Mouse (Mus musculus) testis, adult 2 months (tissue): ENCODE results near the gene Zc3h18. TPM values are rescaled to one million over a fixed set of nuclear protein-coding genes. Genes with fewer than 3 reads are reported as not detected.
A peak's percentile ranks its signal among the peaks of the same experiment; 100 is the strongest.

ENCODE experiments used
- H3K27ac ChIP-seq: fragments of 200-500 bp; 2 replicates; pipeline ENCODE4 v1.5.1; 2012; ENCODE audit warnings: low read depth, low read length; ENCODE audit not compliant: control insufficient read depth, insufficient read depth
- H3K27me3 ChIP-seq: fragments of 200-500 bp; 2 replicates; pipeline ENCODE4 v1.6.1; 2012; ENCODE audit warnings: mild to moderate bottlenecking, low read length, moderate library complexity; ENCODE audit not compliant: control insufficient read depth, insufficient read depth
- H3K36me3 ChIP-seq: fragments of 200-500 bp; 2 replicates; pipeline ENCODE4 v1.6.1; 2012; ENCODE audit warnings: mild to moderate bottlenecking, low read length; ENCODE audit not compliant: control insufficient read depth, insufficient read depth
- H3K4me1 ChIP-seq: fragments of 200-500 bp; 2 replicates; pipeline ENCODE4 v1.6.1; 2012; ENCODE audit warnings: low read length; ENCODE audit not compliant: control insufficient read depth, insufficient read depth
- H3K4me3 ChIP-seq: fragments of 200-500 bp; 2 replicates; pipeline ENCODE4 v1.5.1; 2012; ENCODE audit warnings: low read depth, mild to moderate bottlenecking, low read length, moderate library complexity, mixed read lengths; ENCODE audit not compliant: control insufficient read depth
- CTCF ChIP-seq: fragments of 200-500 bp; IDR thresholded peaks from 2 replicates; pipeline ENCODE4 v1.5.1; 2012; ENCODE audit warnings: low read depth, mild to moderate bottlenecking, inconsistent platforms, low read length, moderate library complexity; ENCODE audit not compliant: control insufficient read depth, insufficient read depth, insufficient replicate concordance
- POLR2A ChIP-seq: fragments of 200-500 bp; IDR thresholded peaks from 2 replicates; pipeline ENCODE4 v1.6.1; 2012; ENCODE audit warnings: low read depth, mild to moderate bottlenecking, inconsistent platforms, low read length, moderate library complexity; ENCODE audit not compliant: control insufficient read depth
- polyA plus RNA-seq: library from polyadenylated mRNA; depleted of rRNA; stranded (reverse); fragments of >200 nt; gene quantifications from 2 replicates; pipeline ENCODE4 v1.2.3, GENCODE M21; 2012

Zc3h18 gene
- polyA plus RNA-seq, 1 experiment, result 19.6 TPM

DNA sequence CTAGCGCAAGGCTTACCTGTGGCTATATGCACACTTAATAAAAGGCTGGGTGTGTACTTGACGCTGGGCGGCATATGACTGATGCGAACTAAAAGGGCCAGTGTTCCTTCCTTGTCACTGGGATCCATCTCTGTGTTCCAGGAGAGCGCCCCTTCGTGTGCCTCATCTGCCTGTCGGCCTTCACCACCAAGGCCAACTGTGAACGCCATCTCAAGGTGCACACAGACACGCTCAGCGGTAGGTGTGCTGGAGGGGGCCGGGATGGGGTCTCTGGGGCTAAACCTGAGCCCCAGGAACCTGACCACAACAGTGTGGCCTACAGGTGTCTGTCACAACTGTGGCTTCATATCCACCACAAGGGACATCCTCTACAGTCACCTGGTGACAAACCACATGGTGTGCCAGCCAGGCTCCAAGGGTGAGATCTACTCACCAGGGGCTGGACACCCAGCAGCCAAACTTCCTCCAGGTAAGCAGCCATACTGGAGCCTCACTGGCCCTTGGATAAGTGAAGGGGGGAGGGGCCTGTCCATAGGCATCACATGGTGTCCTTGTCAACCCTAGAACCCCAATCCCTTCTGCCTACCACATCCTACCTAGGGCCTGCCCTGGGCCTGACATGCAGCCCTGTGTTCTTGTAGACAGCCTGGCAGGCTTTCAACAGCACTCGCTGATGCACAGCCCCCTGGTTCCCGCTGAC, 41.5 kb upstream of the Zc3h18 start:
- no peaks in the 10 kb centered on the region for H3K36me3 ChIP-seq
- H3K27ac ChIP-seq, result no peak overlapping the region
- no peaks in the 10 kb centered on the region for H3K27me3 ChIP-seq
- TF ChIP-seq CTCF, result no peak
- no peak for TF ChIP-seq POLR2A
- H3K4me3 ChIP-seq, result no peak overlapping the region
- H3K4me1 ChIP-seq, result peaks cover 27% of the 10 kb centered on the region

DNA sequence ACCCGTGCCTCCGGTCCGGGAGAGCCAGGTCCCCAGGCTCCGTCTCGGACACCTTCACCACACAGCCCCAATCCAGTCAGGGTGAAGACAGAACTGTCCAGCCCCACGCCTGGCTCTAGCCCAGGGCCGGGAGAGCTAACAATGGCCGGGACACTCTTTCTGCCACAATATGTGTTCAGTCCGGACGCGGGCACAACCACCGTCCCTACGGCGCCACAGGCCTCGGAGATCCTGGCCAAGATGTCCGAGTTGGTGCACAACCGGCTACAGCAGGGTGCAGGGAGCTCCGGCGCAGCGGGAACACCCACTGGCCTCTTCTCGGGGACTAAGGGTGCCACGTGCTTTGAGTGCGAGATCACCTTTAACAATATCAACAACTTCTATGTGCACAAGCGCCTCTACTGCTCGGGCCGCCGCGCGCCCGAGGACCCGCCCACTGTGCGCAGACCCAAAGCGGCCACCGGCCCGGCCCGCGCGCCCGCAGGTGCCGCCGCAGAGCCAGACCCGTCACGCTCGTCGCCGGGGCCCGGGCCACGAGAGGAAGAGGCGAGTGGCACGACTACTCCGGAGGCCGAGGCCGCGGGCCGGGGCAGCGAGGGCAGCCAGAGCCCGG, 40.7 kb upstream of the Zc3h18 start:
- Histone ChIP-seq H3K4me1 (peaks cover 27% of the 10 kb centered on the region), H3K4me3 (peak overlapping the region; percentile 70), H3K27ac (no peak overlapping the region), H3K36me3 (no peaks in the 10 kb centered on the region), H3K27me3 (no peaks in the 10 kb centered on the region)
- TF ChIP-seq POLR2A (no peak), CTCF (no peak)

DNA sequence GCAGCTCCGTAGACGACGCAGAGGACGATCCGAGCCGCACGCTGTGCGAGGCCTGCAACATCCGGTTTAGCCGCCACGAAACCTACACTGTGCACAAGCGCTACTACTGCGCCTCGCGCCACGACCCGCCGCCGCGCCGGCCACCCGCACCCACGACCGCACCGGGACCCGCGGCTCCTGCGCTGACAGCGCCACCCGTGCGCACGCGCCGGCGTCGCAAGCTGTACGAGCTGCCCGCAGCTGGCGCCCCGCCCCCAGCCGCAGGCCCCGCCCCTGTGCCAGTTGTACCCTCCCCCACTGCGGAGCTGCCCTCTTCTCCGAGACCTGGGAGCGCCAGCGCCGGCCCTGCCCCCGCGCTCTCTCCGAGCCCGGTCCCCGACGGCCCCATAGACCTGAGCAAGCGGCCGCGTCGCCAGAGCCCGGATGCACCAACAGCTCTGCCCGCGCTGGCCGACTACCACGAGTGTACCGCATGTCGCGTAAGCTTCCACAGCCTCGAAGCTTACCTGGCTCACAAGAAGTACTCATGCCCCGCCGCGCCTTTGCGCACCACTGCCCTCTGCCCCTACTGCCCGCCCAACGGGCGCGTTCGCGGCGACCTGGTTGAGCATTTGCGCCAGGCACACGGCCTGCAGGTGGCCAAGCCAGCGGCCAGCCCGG, 40.0 kb upstream of the Zc3h18 start:
- Histone ChIP-seq H3K36me3 (no peaks in the 10 kb centered on the region), H3K4me3 (peak overlapping the region; percentile 70), H3K27ac (no peak overlapping the region), H3K27me3 (no peaks in the 10 kb centered on the region), H3K4me1 (peaks cover 27% of the 10 kb centered on the region)
- TF ChIP-seq POLR2A, result no peak

DNA sequence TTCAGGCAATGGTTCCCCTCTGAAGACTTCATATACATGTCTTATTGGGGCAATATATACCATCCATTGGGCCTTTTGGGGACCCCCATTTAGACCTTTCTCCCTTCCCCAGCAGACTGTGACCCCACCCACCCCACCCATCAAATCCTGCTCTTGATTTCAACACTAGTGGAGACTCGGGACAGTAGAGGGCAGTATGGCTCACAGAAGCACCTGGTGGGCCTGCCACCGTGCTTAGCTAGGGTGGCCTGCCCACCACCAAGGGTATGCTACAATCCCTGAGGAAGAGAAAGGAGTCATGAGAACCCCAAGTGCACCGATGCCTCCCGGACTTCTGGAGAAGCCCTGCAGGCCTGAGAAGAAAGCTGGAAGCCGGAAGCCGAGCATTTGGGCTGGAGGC, 37.6 kb upstream of the Zc3h18 start:
- no peak for TF ChIP-seq CTCF
- no peak for TF ChIP-seq POLR2A
- no peak overlapping the region for H3K4me3 ChIP-seq
- no peaks in the 10 kb centered on the region for H3K27me3 ChIP-seq

DNA sequence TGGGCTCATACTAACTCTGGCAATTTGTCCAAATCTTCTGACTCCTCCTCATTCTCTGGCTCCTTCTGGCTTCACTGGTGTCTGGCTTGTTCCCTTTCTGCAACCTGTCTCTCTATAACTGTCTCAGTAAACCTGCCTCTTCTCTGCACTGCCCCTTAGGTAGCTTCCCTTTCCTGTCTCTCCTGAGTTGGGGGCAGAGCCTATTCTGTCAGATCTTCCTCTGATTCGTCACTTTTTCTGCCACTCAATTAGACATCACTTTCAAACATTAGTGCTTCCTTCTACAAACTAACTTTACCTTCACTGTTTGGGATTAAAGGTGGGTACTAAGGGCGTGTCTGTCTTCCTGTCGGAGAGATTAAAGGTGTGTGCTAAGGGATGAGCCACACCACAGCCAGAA, 35.6 kb upstream of the Zc3h18 start:
- Histone ChIP-seq H3K27ac (no peak overlapping the region), H3K4me1 (peaks cover 19% of the 10 kb centered on the region), H3K36me3 (no peaks in the 10 kb centered on the region), H3K4me3 (no peak overlapping the region), H3K27me3 (no peaks in the 10 kb centered on the region)
- TF ChIP-seq POLR2A (no peak), CTCF (no peak)

More for the DNA sequence above, 37.6 kb upstream of the Zc3h18 start:
- no peak overlapping the region for H3K27ac ChIP-seq
- H3K36me3 ChIP-seq, result no peaks in the 10 kb centered on the region
- H3K4me1 ChIP-seq, result peaks cover 27% of the 10 kb centered on the region

DNA sequence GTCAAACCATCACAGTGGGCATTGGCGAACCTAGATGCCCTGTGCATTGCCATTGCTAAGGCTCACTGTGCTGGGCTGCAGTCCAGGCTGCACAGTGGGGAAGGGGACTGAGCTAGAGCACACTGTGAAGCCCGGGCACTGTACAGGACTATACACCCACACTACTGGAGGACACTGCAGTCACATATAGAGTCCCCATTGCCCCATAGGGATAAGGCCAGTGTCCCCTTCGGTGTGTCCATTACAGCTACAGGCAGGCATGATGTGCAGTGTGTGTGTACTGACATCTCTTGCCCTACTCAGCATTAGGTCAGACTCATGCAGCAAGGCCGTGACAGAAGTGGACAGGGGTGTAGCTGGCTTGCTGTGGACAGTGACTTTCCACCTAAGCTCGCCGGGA, 34.6 kb upstream of the Zc3h18 start:
- no peak overlapping the region for H3K27ac ChIP-seq
- no peaks in the 10 kb centered on the region for H3K27me3 ChIP-seq
- H3K4me1 ChIP-seq, result peaks cover 13% of the 10 kb centered on the region
- no peak overlapping the region for H3K4me3 ChIP-seq
- no peaks in the 10 kb centered on the region for H3K36me3 ChIP-seq
- TF ChIP-seq POLR2A, result no peak

DNA sequence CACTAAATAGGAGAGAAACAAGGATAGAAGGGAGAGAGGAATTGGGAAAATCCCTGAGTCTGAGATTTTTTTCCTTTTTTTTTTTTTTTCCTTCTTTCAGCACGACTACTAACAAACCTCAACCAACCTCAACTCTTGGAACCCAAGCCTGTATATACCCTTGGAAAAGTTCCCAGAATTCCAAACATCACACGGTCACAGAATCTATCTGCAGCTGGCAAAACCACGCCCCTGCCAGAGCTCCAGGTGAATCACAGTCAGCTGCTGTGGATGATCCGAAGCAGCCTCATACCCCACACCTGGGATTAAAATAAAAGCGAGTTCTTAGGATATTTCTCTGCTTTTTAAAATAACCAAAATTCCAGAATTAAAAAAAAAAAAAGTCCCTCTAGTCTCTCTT, 34.0 kb upstream of the Zc3h18 start:
- H3K27me3 ChIP-seq, result no peaks in the 10 kb centered on the region
- no peak overlapping the region for H3K4me3 ChIP-seq
- H3K36me3 ChIP-seq, result no peaks in the 10 kb centered on the region
- TF ChIP-seq CTCF, result no peak
- no peak overlapping the region for H3K27ac ChIP-seq
- H3K4me1 ChIP-seq, result peaks cover 7% of the 10 kb centered on the region

DNA sequence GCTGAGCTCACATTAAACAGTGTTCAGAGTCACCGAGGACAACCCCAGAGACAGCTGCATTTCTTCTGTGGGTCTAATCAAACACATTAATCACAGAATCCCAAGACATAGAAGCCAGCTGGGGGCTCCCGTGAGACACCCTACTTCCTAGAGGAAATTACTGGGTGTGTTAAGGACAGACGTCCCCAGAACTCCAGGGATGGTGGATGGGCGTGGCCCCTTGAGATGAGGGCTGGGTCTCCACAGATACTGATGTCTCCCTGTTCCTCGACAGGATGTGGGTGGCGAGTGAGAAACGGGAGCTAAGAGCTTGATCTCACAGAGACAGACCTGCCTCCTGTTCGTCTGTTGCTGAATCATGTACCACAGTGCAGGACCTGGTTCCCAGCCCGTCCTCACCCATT, 33.6 kb upstream of the Zc3h18 start:
- Histone ChIP-seq H3K36me3 (no peaks in the 10 kb centered on the region), H3K4me1 (peaks cover 7% of the 10 kb centered on the region), H3K27ac (no peak overlapping the region), H3K27me3 (no peaks in the 10 kb centered on the region), H3K4me3 (no peak overlapping the region)
- no peak for TF ChIP-seq POLR2A
- TF ChIP-seq CTCF, result no peak
